Mouse (Mus musculus) spleen, adult 2 months (tissue): Measurements from ENCODE around the gene Wfdc8. TPM values are rescaled to one million over a fixed set of nuclear protein-coding genes. Genes with fewer than 3 reads are reported as not detected.

Experiments used
- DNase-seq, 2 experiments: peaks; one replicate each; pipeline versions ENCODE4 v3.0.0 to v3.0.0-alpha.2; 2012 to 2021; ENCODE audit warnings: low spot score in 2 of 2, low read depth in 1 of 2
- H3K27ac ChIP-seq: fragments of 200-500 bp; 2 replicates; pipeline ENCODE4 v1.5.1; 2012; ENCODE audit warnings: low read length, inconsistent platforms; ENCODE audit not compliant: insufficient read depth
- H3K27me3 ChIP-seq: fragments of 200-500 bp; 2 replicates; pipeline ENCODE4 v1.6.1; 2012; ENCODE audit warnings: mild to moderate bottlenecking, moderate library complexity, low read length, inconsistent platforms; ENCODE audit not compliant: control insufficient read depth, insufficient read depth
- H3K36me3 ChIP-seq: fragments of 200-500 bp; 2 replicates; pipeline ENCODE4 v1.6.1; 2012; ENCODE audit warnings: mild to moderate bottlenecking, low read length, inconsistent platforms; ENCODE audit not compliant: control insufficient read depth, insufficient read depth
- H3K4me1 ChIP-seq: fragments of 200-500 bp; 2 replicates; pipeline ENCODE4 v1.6.1; 2011; ENCODE audit warnings: inconsistent platforms; ENCODE audit not compliant: control insufficient read depth, insufficient read depth, insufficient read length
- H3K4me3 ChIP-seq: fragments of 200-500 bp; 2 replicates; pipeline ENCODE4 v1.5.1; 2011; ENCODE audit warnings: mild to moderate bottlenecking, inconsistent platforms; ENCODE audit not compliant: insufficient read depth, insufficient read length; ENCODE audit errors: extremely low read depth
- CTCF ChIP-seq: fragments of 200-500 bp; IDR thresholded peaks from 2 replicates; pipeline ENCODE4 v1.5.1; 2011; ENCODE audit warnings: mild to moderate bottlenecking, inconsistent platforms; ENCODE audit not compliant: insufficient read depth, insufficient read length, insufficient replicate concordance; ENCODE audit errors: extremely low read depth
- POLR2A ChIP-seq: fragments of 200-500 bp; IDR thresholded peaks from 2 replicates; pipeline ENCODE4 v1.6.1; 2011; ENCODE audit warnings: low read depth, low read length, inconsistent platforms
- WGBS: fragments of 180-500 bp; shearing (Covaris S2); methylation state at CpG from one replicate; pipeline ENCODE4 v1.1.7; 2018; 5-methylcytosine and 5-hydroxymethylcytosine counted together
- polyA plus RNA-seq: library from polyadenylated mRNA; depleted of rRNA; stranded (reverse); fragments of >200 nt; gene quantifications from 2 replicates; pipeline ENCODE4 v1.2.3, GENCODE M21; 2012; rRNA removed

Wfdc8 gene
- polyA plus RNA-seq, 1 experiment, result not detected

DNA sequence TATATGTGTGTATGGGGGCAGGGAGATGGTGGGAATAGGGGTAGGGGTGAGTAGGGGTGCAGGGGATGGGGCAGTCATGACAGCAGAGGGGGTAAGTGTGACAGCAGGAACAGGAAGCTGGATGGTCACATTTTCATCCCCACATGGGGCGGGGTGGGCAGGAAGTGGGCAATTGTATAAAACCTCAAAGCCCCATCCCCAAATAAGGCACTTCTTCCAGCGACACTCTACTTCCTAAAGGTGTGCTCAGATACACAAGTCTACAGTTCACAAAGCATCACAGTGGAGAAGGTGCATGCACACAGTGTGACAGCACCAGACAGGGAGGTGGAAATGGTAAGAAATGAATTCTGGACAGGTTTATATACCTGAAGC lies 62.5 kb downstream of the Wfdc8 start:
- 11% methylated on average over 2 of the region's 2 CpGs for WGBS
- Histone ChIP-seq H3K4me1 (no peaks in the 10 kb centered on the region), H3K4me3 (no peak overlapping the region), H3K36me3 (no peaks in the 10 kb centered on the region), H3K27ac (no peak overlapping the region), H3K27me3 (no peaks in the 10 kb centered on the region)
- TF ChIP-seq CTCF (no peak), POLR2A (no peak)
- DNase-seq, result no peak

DNA sequence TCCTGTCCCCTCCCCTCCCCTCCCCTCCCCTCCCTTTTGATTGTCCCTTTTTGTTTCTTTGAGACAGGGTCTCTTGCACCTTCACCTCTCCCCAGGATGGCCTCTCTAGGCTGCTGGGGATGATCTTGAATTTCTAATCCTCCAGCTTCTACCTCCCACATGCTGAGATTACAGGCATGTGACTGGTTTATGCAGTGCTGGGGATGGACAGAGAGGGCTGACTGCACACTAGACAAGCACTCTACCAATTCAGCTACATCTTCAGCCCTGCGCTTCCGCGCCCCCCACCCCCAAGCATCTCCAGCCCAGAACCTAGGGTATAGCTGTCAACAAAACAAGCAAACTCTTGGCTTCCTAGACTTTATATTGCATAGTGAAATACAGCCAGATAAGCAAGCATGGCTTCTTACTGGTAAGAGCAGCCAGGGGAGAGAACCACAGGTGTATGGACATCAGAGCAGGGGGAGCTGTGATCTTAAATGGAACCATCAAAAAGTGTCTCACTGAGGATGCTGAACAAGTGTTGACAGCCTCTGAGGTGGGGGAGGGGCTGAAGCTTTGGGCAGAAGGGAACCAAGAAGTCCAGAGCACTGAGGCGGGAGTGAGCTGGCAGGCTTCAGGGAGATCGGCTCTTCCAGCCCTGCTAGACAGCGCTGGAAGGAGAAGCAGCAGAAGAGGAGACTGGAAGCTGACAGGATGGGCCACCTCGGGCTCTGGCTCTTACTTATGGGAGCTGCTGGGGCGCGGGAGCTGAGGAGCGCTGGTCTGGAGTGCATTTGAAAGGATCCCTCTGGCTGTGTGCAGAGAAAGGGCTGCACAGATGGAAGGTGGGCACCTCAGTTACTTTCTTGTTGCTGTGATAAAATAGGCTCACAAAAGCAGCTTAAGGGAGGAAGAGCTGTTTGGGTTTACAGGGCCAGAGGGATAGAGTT lies 63.2 kb downstream of the Wfdc8 start:
- no peak overlapping the region for H3K4me3 ChIP-seq
- no peak for TF ChIP-seq CTCF
- TF ChIP-seq POLR2A, result no peak
- no peaks in the 10 kb centered on the region for H3K36me3 ChIP-seq
- DNase-seq, result no peak
- WGBS, result 48% methylated on average over 10 of the region's 10 CpGs
- H3K27ac ChIP-seq, result no peak overlapping the region
- H3K27me3 ChIP-seq, result no peaks in the 10 kb centered on the region
- H3K4me1 ChIP-seq, result no peaks in the 10 kb centered on the region

DNA sequence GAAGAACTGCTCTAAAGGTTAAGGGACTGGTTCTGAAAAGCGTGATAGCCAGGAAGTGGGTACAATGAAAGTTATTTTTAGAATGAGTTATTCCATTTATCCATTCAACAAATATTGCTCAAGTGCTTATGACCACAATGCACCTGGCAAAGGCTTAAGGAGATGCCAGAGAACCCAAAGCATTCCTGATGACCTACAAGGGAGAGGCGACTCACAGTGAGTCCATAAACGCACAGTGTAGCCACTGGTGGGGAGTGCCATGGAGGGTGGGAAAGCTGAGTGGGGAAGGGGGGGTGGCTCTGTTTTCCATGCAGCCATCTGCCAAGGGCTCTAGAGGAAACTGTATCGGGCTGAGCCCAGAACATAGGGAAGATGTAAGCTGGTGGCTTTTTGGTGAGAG lies 64.1 kb downstream of the Wfdc8 start:
- TF ChIP-seq CTCF, result no peak
- TF ChIP-seq POLR2A, result no peak
- H3K27me3 ChIP-seq, result no peaks in the 10 kb centered on the region
- DNase-seq, result no peak
- WGBS, result 52% methylated on average over 4 of the region's 4 CpGs
- no peaks in the 10 kb centered on the region; the same call in 1 of the 2 replicates for H3K4me1 ChIP-seq
- H3K4me3 ChIP-seq, result no peak overlapping the region
- no peaks in the 10 kb centered on the region for H3K36me3 ChIP-seq
- no peak overlapping the region for H3K27ac ChIP-seq

Other genes starting within 250 kb of the Wfdc8 start
- gene Slpi, start 224.5 kb downstream of the Wfdc8 start, polyA plus RNA-seq, result 33.5 and 77.7 TPM in 2 replicates
- gene Rbpjl, start 210.5 kb downstream of the Wfdc8 start, polyA plus RNA-seq, result 19.0 and 39.4 TPM in 2 replicates
- gene Matn4, start 208.5 kb downstream of the Wfdc8 start, polyA plus RNA-seq, result 0.82 and 1.2 TPM in 2 replicates
- 21.0 and 25.0 TPM in 2 replicates for gene Sdc4, start 169.7 kb downstream of the Wfdc8 start, polyA plus RNA-seq
- 111 and 172 TPM in 2 replicates for gene Sys1, start 156.7 kb downstream of the Wfdc8 start, polyA plus RNA-seq
- gene Gm20458, start 152.7 kb downstream of the Wfdc8 start, polyA plus RNA-seq, result 16.4 and 17.2 TPM in 2 replicates
- not detected in 2 replicates for gene Trp53tg5, start 139.9 kb downstream of the Wfdc8 start, polyA plus RNA-seq
- 15.6 and 20.3 TPM in 2 replicates for gene Dbndd2, start 127.5 kb downstream of the Wfdc8 start, polyA plus RNA-seq
- gene Pigt, start 116.1 kb downstream of the Wfdc8 start, polyA plus RNA-seq, result 85.0 and 108 TPM in 2 replicates
- 0.33 and 0.47 TPM in 2 replicates for gene Wfdc2, start 51.2 kb downstream of the Wfdc8 start, polyA plus RNA-seq
- gene Spint3, start 40.2 kb downstream of the Wfdc8 start, polyA plus RNA-seq, result not detected in 2 replicates
- gene Wfdc6a, start 28.2 kb downstream of the Wfdc8 start, polyA plus RNA-seq, result 0.15 and 0.21 TPM in 2 replicates
- gene Eppin, start 20.0 kb downstream of the Wfdc8 start, polyA plus RNA-seq, result not detected in 2 replicates
- not detected in 2 replicates for gene Wfdc6b, start 104 bp downstream of the Wfdc8 start, polyA plus RNA-seq
- not detected in 2 replicates for gene Wfdc16, start 25.2 kb upstream of the Wfdc8 start, polyA plus RNA-seq
- gene Wfdc10, start 42.4 kb upstream of the Wfdc8 start, polyA plus RNA-seq, result not detected in 2 replicates
- not detected in 2 replicates for gene Wfdc9, start 43.0 kb upstream of the Wfdc8 start, polyA plus RNA-seq
- gene Wfdc11, start 60.5 kb upstream of the Wfdc8 start, polyA plus RNA-seq, result not detected in 2 replicates
- gene Wfdc13, start 71.5 kb upstream of the Wfdc8 start, polyA plus RNA-seq, result not detected in 2 replicates
- gene Spint4, start 84.9 kb upstream of the Wfdc8 start, polyA plus RNA-seq, result not detected in 2 replicates
- not detected in 2 replicates for gene Spint5, start 101.7 kb upstream of the Wfdc8 start, polyA plus RNA-seq
- 0.18 and 0.34 TPM in 2 replicates for gene Wfdc3, start 132.3 kb upstream of the Wfdc8 start, polyA plus RNA-seq
- 38.9 and 48.0 TPM in 2 replicates for gene Dnttip1, start 132.4 kb upstream of the Wfdc8 start, polyA plus RNA-seq
- 92.8 and 97.2 TPM in 2 replicates for gene Ube2c, start 156.3 kb upstream of the Wfdc8 start, polyA plus RNA-seq
- not detected in 2 replicates for gene Tnnc2, start 166.3 kb upstream of the Wfdc8 start, polyA plus RNA-seq
- gene Snx21, start 172.2 kb upstream of the Wfdc8 start, polyA plus RNA-seq, result 9.5 and 12.9 TPM in 2 replicates
- gene Acot8, start 191.3 kb upstream of the Wfdc8 start, polyA plus RNA-seq, result 44.9 and 54.1 TPM in 2 replicates
- gene Zswim3, start 191.5 kb upstream of the Wfdc8 start, polyA plus RNA-seq, result 2.5 and 3.0 TPM in 2 replicates
- gene Zswim1, start 209.1 kb upstream of the Wfdc8 start, polyA plus RNA-seq, result 7.7 and 9.3 TPM in 2 replicates
- gene Spata25, start 214.9 kb upstream of the Wfdc8 start, polyA plus RNA-seq, result 0.16 and 0.40 TPM in 2 replicates
- 318 and 362 TPM in 2 replicates for gene Ctsa, start 219.2 kb upstream of the Wfdc8 start, polyA plus RNA-seq
- 5.7 and 9.6 TPM in 2 replicates for gene Neurl2, start 219.8 kb upstream of the Wfdc8 start, polyA plus RNA-seq
- 48.3 and 51.8 TPM in 2 replicates for gene Pltp, start 244.1 kb upstream of the Wfdc8 start, polyA plus RNA-seq